Mouse (Mus musculus): ENCODE measurements around the gene Gm20388.

DNA sequence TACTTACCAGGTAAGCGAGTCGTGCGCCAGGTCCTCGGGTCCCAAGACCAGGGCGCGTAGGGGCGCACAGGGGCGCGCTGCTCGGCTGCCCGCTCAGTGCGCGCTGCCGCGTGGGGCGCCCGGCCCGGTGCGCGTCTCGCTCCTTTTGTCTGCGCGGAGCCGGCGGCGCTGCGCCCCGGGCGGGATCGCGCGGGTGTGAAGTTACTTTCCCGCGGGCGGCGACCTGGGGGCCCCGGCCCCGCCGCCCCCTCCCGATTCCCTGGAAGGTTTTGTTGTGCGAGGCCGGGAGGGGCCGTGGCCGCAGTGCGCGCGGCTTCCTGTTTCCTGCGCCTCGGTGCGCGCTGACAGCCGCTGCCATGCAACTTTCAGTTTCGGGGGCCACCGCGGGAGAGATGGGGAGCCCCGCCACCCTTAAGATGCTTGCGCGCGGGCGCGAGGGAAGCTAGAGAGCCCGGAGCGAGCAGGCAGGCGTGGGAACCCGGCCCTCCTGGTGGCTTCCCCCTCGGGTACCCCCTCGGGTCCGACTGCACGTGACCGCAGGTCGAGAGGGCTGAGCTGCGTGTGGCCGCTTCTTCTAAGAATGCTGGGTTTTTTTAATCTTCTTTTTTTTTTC is 578.6 kb downstream of the Gm20388 start:
- TF ChIP-seq GATA1 (IDR thresholded peaks at IDR 0.05; ENCODE audit: low read length): no peak
- TF ChIP-seq TAL1 (IDR thresholded peaks at IDR 0.05; ENCODE audit: low read length): no peak

All from erythroblast, embryonic 14.5 days (primary cell).